Mouse (Mus musculus) limb, embryonic 15.5 days (tissue): ENCODE measurements around the gene Spem1. TPM values are rescaled to one million over a fixed set of nuclear protein-coding genes. Genes with fewer than 3 reads are reported as not detected.

Experiments
- ATAC-seq: fragments of 200-750 bp; cut with Nextera tagmentation; 2 replicates; pipeline ENCODE4 v1.8.0; 2017; ENCODE audit warnings: low read depth, moderate TSS enrichment; ENCODE audit not compliant: insufficient number of reproducible peaks, low FRiP score, low TSS enrichment
- H3K27ac ChIP-seq: fragments of 300-500 bp; sonication (generic); 2 replicates; pipeline ENCODE4 v1.5.1; 2015; ENCODE audit warnings: moderate library complexity, mild to moderate bottlenecking, inconsistent platforms
- H3K27me3 ChIP-seq: fragments of 300-500 bp; sonication (generic); 2 replicates; pipeline ENCODE4 v1.6.1; 2015; ENCODE audit warnings: inconsistent platforms
- H3K36me3 ChIP-seq: fragments of 300-500 bp; sonication (generic); 2 replicates; pipeline ENCODE4 v1.6.1; 2015; ENCODE audit warnings: inconsistent platforms
- H3K4me1 ChIP-seq: fragments of 300-500 bp; sonication (generic); 2 replicates; pipeline ENCODE4 v1.6.1; 2015; ENCODE audit warnings: inconsistent platforms
- H3K4me2 ChIP-seq: fragments of 300-500 bp; sonication (generic); 2 replicates; pipeline ENCODE4 v1.6.1; 2015; ENCODE audit warnings: mild to moderate bottlenecking, inconsistent platforms
- H3K4me3 ChIP-seq: fragments of 300-500 bp; sonication (generic); 2 replicates; pipeline ENCODE4 v1.5.1; 2015; ENCODE audit warnings: mild to moderate bottlenecking, inconsistent platforms
- H3K9ac ChIP-seq: fragments of 300-500 bp; sonication (generic); 2 replicates; pipeline ENCODE4 v1.6.1; 2015; ENCODE audit warnings: inconsistent platforms
- H3K9me3 ChIP-seq: fragments of 300-500 bp; sonication (generic); 2 replicates; pipeline ENCODE4 v1.6.1; 2016; ENCODE audit warnings: inconsistent platforms
- WGBS: fragments of 180-500 bp; shearing (Covaris S2); methylation state at CpG from one replicate; pipeline ENCODE4 v1.1.7; 2015; 5-methylcytosine and 5-hydroxymethylcytosine counted together
- polyA plus RNA-seq: library from polyadenylated mRNA; unstranded; fragments of >200 nt; fragmentation: Nextera tagmentation; extraction: Ambion mirVana; gene quantifications from 2 replicates; pipeline ENCODE4 v1.2.1, GENCODE M21; 2015

Gene Spem1
- polyA plus RNA-seq, 1 experiment from 2014 or later: 0.28 TPM

- Histone ChIP-seq H3K4me2 (peak within 1 kb of the TSS; percentile 97), H3K9ac (no peak within 1 kb of the TSS), H3K27ac (no peak within 1 kb of the TSS), H3K9me3 (no peaks in the 10 kb centered on the region), H3K36me3 (no peaks in the 10 kb centered on the region), H3K4me1 (peaks cover 49% of the 10 kb centered on the region), H3K27me3 (peaks cover 54% of the 10 kb centered on the region), H3K4me3 (peak within 1 kb of the TSS; percentile 60)
- ATAC-seq: no peak
- 12% methylated on average over 29 of the region's 29 CpGs for WGBS
Measured at GRCm38 (mm10) chr11:69804972-69805909, 16.7 kb downstream of the Spem1 start, which contains the start of gene Tmem102. Tmem102 (minus strand) TSS chr11:69805624.

GRCm38 (mm10) chr11:69804652-69804940 is 17.4 kb downstream of the Spem1 start:
- Histone ChIP-seq H3K9me3 (no peaks in the 10 kb centered on the region), H3K4me2 (peak overlapping the region; percentile 97), H3K4me3 (peak overlapping the region; percentile 60), H3K4me1 (peaks cover 56% of the 10 kb centered on the region), H3K27me3 (peaks cover 56% of the 10 kb centered on the region), H3K36me3 (no peaks in the 10 kb centered on the region), H3K9ac (no peak overlapping the region), H3K27ac (no peak overlapping the region)
- WGBS: 7% methylated on average over 12 of the region's 12 CpGs
- no peak for ATAC-seq

- WGBS: 2% methylated on average over 58 of the region's 60 CpGs
- peak overlapping the region; percentile 97 for H3K4me2 ChIP-seq
- H3K4me1 ChIP-seq: peaks cover 62% of the 10 kb centered on the region
- no peaks in the 10 kb centered on the region for H3K9me3 ChIP-seq
- peak overlapping the region; percentile 60 for H3K4me3 ChIP-seq
- ATAC-seq: peak; percentile 43; the same call in 1 of the 2 replicates
- H3K36me3 ChIP-seq: no peaks in the 10 kb centered on the region
- peak overlapping the region; percentile 35; the same call in 1 of the 2 replicates for H3K27ac ChIP-seq
- peaks cover 56% of the 10 kb centered on the region for H3K27me3 ChIP-seq
- peak overlapping the region; percentile 40 for H3K9ac ChIP-seq
Measured at GRCm38 (mm10) chr11:69803786-69804651, 18.0 kb downstream of the Spem1 start.

- 0 out of 2 replicates have a peak, but pooled peaks have one; percentile 0 for ATAC-seq
- peaks cover 58% of the 10 kb centered on the region for H3K27me3 ChIP-seq
- peak overlapping the region; percentile 97 for H3K4me2 ChIP-seq
- no peaks in the 10 kb centered on the region for H3K9me3 ChIP-seq
- peak overlapping the region; percentile 35; the same call in 1 of the 2 replicates for H3K27ac ChIP-seq
- peak overlapping the region; percentile 60 for H3K4me3 ChIP-seq
- H3K4me1 ChIP-seq: peaks cover 62% of the 10 kb centered on the region
- peak overlapping the region; percentile 40; the same call in 1 of the 2 replicates for H3K9ac ChIP-seq
- WGBS: 4% methylated on average over 12 of the region's 12 CpGs
- H3K36me3 ChIP-seq: 0 out of 2 replicates have a peak, but pooled peaks cover 2% of the 10 kb centered on the region
Measured at GRCm38 (mm10) chr11:69803328-69803727, 18.7 kb downstream of the Spem1 start.

GRCm38 (mm10) chr11:69802648-69803105 is 19.3 kb downstream of the Spem1 start:
- peaks cover 64% of the 10 kb centered on the region for H3K27me3 ChIP-seq
- H3K27ac ChIP-seq: peak overlapping the region; percentile 59; the same call in 1 of the 2 replicates
- peak; percentile 26; the same call in 1 of the 2 replicates for ATAC-seq
- H3K4me3 ChIP-seq: peak overlapping the region; percentile 60
- no peaks in the 10 kb centered on the region for H3K9me3 ChIP-seq
- H3K4me2 ChIP-seq: peak overlapping the region; percentile 97
- peak overlapping the region; percentile 40 for H3K9ac ChIP-seq
- 0 out of 2 replicates have a peak, but pooled peaks cover 6% of the 10 kb centered on the region for H3K36me3 ChIP-seq
- under 1% methylated on average over 33 of the region's 33 CpGs for WGBS
- peaks cover 62% of the 10 kb centered on the region for H3K4me1 ChIP-seq

GRCm38 (mm10) chr11:69801379-69801977 is 20.5 kb downstream of the Spem1 start, which contains the start of gene Fgf11:
Fgf11 (minus strand) TSS chr11:69801857.
- Histone ChIP-seq H3K4me1 (peaks cover 62% of the 10 kb centered on the region), H3K4me2 (peak within 1 kb of the TSS; percentile 97), H3K27me3 (peaks cover 60% of the 10 kb centered on the region), H3K9ac (peak within 1 kb of the TSS; percentile 43), H3K27ac (peak within 1 kb of the TSS; percentile 68), H3K36me3 (0 out of 2 replicates have a peak, but pooled peaks cover 8% of the 10 kb centered on the region), H3K9me3 (no peaks in the 10 kb centered on the region), H3K4me3 (peak within 1 kb of the TSS; percentile 60)
- WGBS: under 1% methylated on average over 33 of the region's 33 CpGs
- no peak for ATAC-seq

- Histone ChIP-seq H3K27ac (peak overlapping the region; percentile 68), H3K9me3 (no peaks in the 10 kb centered on the region), H3K4me2 (peak overlapping the region; percentile 97), H3K4me3 (peak overlapping the region; percentile 60), H3K27me3 (peaks cover 58% of the 10 kb centered on the region), H3K4me1 (peaks cover 67% of the 10 kb centered on the region), H3K36me3 (0 out of 2 replicates have a peak, but pooled peaks cover 8% of the 10 kb centered on the region), H3K9ac (peak overlapping the region; percentile 43)
- peak; percentile 32; the same call in 1 of the 2 replicates for ATAC-seq
- 1% methylated on average over 36 of the region's 36 CpGs for WGBS
Measured at GRCm38 (mm10) chr11:69800392-69801197, 21.4 kb downstream of the Spem1 start.

- peaks cover 70% of the 10 kb centered on the region for H3K4me1 ChIP-seq
- H3K9ac ChIP-seq: peak overlapping the region; percentile 43; the same call in 1 of the 2 replicates
- H3K36me3 ChIP-seq: 0 out of 2 replicates have a peak, but pooled peaks cover 8% of the 10 kb centered on the region
- H3K27ac ChIP-seq: peak overlapping the region; percentile 68; the same call in 1 of the 2 replicates
- 1% methylated on average over 11 of the region's 11 CpGs for WGBS
- peak overlapping the region; percentile 60 for H3K4me3 ChIP-seq
- peak overlapping the region; percentile 97 for H3K4me2 ChIP-seq
- H3K27me3 ChIP-seq: peaks cover 53% of the 10 kb centered on the region
- ATAC-seq: no peak
- H3K9me3 ChIP-seq: no peaks in the 10 kb centered on the region
Measured at GRCm38 (mm10) chr11:69800138-69800391, 21.9 kb downstream of the Spem1 start.

- H3K27ac ChIP-seq: peak overlapping the region; percentile 68
- peaks cover 48% of the 10 kb centered on the region for H3K27me3 ChIP-seq
- peak overlapping the region; percentile 60 for H3K4me3 ChIP-seq
- no peaks in the 10 kb centered on the region for H3K9me3 ChIP-seq
- no peak overlapping the region for H3K9ac ChIP-seq
- H3K4me1 ChIP-seq: peaks cover 67% of the 10 kb centered on the region
- 0 out of 2 replicates have a peak, but pooled peaks cover 8% of the 10 kb centered on the region for H3K36me3 ChIP-seq
- WGBS: 24% methylated on average over 12 of the region's 12 CpGs
- H3K4me2 ChIP-seq: peak overlapping the region; percentile 97
- no peak for ATAC-seq
Measured at GRCm38 (mm10) chr11:69799394-69800137, 22.4 kb downstream of the Spem1 start.

- ATAC-seq: no peak
- Histone ChIP-seq H3K27ac (no peak overlapping the region), H3K9ac (no peak overlapping the region), H3K4me1 (peaks cover 51% of the 10 kb centered on the region), H3K4me2 (no peak overlapping the region), H3K36me3 (0 out of 2 replicates have a peak, but pooled peaks cover 8% of the 10 kb centered on the region), H3K27me3 (peaks cover 40% of the 10 kb centered on the region), H3K4me3 (no peak overlapping the region), H3K9me3 (no peaks in the 10 kb centered on the region)
- WGBS: 70% methylated on average over 7 of the region's 7 CpGs
Measured at GRCm38 (mm10) chr11:69797924-69798323, 24.1 kb downstream of the Spem1 start.
